Mouse (Mus musculus): Measurements from ENCODE around the gene Gm20696.

Gm20696 gene

DNA sequence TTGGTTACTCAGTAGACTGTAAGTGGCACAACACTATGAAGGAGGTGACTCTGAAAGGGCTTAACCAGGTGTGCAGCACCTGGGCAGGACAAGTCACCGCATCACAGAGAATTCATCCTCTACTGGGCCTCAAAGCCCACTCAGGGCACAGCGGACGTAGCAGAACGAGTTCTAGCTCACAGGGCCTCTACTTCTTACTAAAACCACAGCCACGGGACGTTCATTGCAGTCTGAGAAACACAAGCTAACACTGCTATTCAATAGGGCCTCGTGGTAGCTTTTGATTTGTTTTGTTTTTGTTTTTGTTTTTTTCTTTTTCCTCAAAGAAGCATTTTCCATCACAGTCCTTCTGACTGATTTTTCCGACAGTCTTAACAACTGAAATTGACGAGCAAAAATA, 233.6 kb downstream of the Gm20696 start:
- no peak for DNase-seq

DNA sequence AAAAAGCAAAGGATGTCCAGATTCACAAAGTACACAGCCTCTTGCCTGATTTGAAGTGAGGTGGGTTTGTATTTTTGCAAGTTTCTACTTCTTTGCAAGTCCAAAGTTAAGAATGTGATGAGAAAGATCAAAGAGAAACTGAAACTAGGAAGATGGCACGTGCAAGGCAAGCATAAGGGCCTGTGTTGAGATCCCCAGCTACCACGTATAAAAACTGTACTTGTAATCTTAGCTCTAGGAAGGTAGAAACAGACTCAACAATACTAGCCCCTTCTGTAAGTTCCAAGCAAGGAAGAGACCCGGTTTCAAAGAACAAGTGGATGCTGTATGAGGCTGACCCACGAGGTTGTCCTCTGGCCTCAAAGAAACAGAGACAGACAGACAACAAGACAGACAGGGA, 234.7 kb downstream of the Gm20696 start:
- DNase-seq: no peak

DNA sequence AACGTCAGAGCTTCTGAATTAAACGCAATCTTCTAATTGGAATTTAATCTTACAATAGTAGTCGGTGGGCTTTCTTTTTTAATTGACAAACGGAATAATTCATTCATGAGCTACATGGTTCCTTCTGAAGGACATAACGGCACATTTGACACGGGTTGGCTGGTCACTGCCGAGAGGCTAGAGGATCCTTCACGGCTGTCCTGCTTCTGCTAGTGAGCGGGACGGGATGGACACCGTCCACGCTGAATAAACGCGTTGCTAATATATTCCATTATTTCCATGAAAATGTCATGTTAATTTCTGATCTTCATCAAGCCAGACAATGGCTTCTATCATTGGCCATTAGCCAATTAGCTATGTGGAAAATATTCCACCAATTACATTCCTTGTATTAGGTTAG, 236.0 kb downstream of the Gm20696 start:
- no peak for DNase-seq

DNA sequence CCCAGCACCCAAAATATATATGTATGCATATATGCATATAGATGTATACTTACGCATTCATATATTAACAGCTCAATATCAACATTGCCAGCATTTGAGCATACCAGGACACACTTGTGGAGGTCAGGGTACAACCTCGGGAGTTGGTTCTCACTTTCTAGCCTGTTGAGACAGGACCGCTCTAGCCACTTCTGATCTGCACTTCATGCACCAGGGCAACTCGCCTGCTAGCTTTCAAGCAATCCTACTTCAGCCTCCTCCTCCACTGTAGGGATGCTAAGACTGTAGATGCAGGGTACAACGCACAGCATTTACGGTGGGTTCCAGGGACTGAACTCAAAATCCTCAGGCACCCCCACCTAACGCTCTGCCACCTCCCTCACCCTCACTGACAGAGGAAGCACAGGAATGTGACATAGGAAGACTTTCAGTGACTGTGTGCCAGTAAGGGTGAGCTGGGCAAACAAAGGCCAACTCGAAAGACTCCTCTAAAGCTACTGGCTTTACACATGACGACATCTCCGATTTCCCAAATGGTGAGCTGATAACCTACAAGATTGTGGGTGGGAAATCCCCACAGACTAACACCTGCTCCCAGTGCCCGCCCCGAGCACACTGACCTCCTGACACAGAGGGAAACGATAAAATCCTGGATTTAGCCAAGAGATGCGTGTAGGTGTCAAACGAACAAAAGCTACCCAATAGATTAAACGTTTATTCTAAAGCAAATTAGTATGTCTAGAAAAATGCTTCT, 237.0 kb downstream of the Gm20696 start:
- no peak for DNase-seq

DNA sequence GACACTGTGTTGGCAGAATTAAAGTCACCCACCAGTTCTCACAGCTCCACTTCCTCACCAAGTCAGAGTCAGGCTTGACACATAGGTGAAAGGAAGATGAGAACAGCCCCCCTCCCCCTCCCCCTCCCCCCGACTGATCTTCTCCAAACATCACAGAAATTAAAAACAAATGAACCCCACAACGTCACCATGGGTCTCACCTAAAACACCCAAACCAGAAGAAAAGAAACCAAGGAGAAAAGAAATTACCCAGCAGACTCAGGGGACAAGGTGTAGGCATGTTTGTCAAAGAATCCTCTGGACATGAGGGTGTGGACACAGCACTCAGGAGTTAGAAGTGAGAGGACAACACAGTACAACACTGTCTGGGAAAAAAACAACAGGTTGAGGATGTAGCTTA, 237.6 kb downstream of the Gm20696 start:
- no peak for DNase-seq

DNA sequence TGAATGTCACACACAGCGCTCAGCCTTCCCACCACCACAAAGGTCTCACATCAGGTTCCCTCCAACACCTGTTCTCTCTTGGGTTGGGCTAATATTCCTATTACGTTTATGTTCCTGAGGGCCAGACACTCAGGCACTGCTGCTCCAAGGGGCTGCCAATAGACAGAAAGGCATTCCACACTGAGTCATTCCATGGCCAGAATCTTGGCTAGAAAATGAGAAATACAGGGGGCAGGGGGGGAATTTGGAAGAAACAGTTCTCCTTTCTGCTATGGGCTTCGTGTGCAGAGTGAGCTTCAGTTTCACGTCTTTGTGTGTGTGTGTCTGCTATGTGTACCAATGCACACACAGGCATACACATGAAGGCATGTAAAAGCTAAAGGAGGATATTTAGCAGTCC, 239.3 kb downstream of the Gm20696 start:
- DNase-seq: no peak

DNA sequence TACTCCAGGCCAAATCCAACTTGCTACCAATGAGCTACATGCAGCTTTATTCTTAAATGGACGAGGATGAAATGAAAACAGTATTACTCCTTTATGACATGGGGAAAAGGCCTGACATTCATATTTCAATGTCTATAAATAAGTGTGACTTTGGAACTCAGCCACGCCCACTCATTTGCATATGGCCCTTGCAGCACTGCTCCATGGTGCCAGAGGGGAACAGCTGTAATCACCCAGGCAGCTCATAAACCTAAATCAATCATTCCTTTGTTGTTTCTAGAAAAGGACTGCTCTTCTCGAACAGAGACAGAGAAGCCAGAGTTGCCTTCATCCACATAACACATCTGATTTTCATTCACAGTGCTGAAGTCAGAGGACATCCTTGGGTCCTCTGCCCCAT, 241.6 kb downstream of the Gm20696 start:
- peak; percentile 53 for DNase-seq

DNA sequence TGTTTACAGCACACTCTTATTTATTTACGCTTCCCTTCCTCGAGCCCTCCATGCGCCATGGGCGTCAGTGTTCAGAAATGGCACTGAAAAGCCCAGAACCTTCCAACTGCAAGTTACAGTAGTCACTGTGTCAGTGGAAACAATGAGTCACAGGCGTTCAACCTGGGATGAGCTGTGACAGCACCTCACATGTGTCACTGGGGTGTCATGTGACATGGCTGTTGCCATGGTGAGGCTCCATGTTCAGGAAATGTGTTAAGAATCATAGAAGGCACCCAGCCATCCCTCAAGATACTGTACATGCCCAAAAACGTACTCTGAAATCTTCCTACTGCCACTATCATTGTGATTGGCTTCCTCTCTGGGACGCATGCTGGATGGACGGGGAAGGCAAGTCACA, 245.9 kb downstream of the Gm20696 start:
- no peak for DNase-seq

DNA sequence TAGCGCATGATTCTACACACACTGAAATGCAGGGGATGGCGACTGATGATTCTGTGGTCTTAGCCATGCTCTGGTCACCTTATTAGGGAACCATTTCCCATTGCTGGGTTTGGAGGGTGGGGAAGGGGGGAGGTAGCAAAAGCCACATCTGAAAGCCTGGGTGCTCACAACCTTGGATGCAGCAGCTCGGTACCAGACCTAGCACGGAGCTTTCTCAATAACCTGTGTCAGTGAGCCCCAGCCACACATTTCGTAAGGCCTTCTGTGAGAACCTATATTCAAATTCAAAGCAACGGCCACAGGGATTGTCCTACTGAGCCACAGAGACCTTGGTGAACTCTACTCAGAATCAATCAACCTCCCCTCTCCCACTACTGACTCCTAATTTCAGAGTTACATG, 254.0 kb downstream of the Gm20696 start:
- no peak for DNase-seq

DNA sequence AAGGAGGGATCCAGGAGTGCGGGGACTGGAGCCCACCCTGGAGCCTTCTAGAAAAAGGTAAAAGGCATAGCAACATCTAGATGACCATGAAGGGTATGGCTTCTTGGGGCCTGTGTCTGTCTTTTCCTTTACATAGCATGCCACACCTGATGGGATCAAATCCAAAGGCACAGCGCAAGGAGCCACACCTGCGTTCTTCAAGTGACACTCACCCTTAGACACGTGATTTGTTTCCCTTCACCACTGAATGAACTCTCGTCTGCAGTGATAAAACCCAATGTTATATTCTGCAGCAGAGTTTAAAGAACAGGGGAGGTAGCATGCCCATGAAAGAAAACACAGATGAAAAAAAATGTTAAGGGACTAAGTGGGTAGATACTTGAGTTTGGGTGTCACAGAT, 257.0 kb downstream of the Gm20696 start:
- DNase-seq: no peak

DNA sequence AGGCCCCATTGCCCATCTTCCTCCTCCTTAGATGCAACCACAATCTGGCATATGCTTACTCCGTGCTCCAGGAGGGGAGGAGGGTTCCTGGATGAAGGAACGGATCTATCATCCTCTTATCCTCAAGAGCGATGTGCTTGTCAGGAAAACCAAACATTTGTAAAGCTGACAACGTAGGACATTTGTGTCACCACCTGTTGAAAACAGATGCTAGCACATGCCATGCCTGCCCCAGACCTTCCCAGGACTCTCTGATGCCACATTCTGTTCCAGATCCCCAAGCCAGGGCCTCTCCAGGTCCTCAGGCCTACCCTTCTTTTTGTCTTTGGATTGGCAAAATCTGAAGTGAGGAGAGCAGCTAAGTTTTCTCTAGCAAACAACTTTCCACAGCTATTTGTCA, 257.7 kb downstream of the Gm20696 start:
- no peak for DNase-seq

DNA sequence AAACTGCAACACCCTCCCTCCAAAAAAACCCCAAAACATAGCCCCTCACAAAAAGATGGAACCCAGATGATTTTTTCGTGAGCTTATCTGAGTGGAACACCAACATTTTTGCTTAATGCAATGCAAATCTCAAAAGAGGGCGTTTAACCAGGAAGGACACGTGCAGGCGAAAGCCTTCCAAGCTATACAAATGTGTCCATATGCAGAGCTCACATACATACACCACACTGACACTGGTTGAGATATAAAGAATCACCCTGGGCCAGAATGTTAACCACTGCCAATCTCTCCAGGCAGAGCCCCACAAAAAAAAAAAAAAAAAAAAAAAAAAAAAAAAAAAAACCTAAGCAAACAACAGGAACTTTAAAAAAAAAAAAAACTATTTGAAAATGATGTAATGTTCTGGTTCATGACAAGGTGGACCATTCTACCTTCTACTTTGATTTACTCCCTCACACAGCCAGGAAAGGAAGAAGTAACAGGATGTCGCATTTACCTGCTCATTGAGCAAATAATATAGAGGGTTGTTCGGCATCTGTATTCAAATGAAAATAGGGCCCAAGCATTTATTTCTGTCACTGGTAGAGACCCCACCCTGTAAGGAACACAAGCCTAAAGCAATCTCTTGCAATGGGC, 262.7 kb downstream of the Gm20696 start:
- DNase-seq: no peak

DNA sequence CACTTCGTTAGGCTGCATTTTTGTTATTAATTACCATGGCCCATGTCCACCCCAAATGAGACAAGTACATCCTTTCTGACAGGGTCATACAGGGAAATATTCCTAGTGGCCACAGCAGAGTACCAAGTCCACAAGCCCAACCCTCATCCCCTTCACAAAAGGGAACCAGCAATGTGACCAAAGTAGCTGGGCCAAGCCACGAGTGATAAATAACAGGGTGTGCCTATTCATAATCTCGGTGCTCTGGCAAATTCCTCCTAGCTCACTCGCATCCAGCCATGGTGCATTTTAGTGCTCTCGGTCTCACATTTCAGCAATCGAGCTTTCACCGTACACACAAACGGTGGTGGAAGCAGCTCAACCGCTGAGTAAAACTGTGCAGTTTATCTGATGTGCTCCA, 263.7 kb downstream of the Gm20696 start:
- DNase-seq: no peak

DNA sequence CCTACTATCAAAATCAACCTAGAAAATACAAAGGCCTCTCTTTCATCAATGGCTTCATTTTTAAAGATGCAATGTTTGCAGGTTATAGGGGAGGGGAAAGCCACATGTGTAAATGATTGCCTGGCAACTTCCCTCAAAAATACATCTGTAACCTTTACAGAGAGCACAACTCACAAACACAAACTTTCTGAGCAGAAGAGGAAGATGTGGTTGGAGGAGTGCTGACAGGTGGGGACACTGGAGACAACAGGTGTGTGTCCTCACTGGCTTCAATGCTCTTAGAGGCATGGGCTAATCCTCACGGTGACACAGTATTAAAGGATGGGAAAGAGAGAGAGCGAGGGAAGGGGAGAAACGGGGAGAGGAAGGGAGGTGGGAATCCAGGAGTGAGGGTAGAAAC, 264.2 kb downstream of the Gm20696 start:
- DNase-seq: no peak

DNA sequence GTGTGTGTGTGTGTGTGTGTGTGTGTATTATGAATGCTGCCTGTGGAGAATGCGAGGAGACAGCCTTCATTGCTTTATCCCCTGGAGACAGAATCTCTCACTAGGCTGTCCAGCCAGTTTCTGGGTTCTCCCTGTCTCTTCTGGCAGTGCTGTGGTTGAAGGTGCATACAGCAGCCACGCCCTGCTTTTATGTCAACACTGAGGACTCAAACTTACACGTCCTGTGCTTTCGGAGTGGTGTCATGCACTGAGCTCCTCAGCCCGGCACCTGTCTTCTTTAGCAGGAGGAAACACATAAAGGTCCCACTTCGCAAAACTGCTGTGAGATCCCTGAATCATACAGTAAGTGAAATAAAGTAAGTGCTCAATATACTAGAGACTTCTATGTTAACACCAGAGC, 264.8 kb downstream of the Gm20696 start:
- no peak for DNase-seq

DNA sequence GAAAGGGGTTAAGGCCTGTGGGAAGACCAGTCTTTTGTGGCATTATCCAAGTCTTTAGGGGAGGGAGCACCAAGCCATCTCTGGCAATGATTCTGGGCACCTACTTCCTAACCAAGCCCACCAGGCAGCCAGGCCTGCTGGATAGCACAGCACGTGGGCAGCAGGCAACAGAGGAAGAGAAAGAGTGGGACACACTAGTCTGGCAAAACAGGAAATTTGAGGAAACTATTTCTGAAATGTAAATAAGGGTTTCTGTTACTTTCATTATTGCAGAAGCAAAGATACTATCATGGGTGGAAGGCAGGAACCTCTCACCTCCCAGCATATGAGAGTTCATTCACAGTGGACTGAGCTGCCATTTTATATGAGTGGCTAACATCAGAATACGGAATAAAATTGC, 265.4 kb downstream of the Gm20696 start:
- no peak for DNase-seq

DNA sequence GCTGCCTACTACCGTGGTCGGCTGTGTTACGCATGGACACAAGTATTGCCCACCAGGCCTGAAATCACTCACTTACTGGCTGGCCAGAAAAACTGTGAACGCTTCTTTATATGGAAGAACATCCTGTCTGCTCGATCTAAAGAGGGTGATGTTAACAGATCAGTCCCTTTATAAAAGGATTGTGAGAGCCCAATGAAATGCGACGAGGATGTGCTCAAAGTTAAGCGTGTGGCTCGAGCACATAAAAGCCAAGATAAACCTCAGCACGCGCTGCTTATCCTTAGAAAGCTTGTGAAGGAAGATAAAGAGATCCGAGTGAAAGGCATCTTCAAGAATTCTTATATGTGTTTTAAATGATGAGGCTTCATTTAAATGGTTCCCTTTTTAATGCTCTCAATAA, 270.9 kb downstream of the Gm20696 start:
- DNase-seq: no peak

DNA sequence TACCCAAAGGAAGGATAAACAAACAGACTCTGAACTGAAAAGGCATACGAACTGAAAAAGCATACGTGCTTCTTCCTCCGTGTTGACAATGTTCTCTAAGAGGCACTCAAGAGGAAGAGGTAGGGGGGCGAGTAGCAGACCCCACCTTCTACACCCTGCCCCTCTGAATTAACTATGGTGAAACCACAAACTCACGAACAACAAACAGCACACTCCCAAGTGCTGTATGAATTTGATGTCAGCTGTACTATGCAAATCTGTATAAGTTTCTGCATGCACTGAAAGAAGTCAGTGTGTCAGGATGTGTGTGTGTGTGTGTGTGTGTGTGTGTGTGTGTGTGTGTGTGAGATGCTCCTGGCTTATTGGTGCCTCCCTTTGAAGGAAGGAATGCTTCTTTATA, 271.8 kb downstream of the Gm20696 start:
- DNase-seq: no peak

DNA sequence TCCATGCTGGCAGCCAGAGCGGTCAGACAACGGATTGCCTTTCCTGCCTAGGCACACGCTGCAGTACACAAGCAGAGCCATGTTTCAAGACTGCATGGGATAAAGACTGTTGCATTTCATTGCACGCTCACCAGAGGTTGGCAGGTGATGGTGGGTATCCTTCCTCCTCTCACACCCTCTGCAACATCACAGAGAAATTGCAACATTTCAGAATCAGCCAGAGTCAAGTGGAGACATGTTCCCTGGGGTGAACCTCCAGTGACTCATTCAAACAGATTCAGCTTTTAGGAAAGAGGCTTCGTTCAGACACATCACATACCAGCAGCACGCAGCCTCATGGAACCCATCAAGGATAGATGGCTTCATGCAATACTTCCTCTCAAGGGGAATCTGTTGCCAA, 274.1 kb downstream of the Gm20696 start:
- DNase-seq: no peak

DNA sequence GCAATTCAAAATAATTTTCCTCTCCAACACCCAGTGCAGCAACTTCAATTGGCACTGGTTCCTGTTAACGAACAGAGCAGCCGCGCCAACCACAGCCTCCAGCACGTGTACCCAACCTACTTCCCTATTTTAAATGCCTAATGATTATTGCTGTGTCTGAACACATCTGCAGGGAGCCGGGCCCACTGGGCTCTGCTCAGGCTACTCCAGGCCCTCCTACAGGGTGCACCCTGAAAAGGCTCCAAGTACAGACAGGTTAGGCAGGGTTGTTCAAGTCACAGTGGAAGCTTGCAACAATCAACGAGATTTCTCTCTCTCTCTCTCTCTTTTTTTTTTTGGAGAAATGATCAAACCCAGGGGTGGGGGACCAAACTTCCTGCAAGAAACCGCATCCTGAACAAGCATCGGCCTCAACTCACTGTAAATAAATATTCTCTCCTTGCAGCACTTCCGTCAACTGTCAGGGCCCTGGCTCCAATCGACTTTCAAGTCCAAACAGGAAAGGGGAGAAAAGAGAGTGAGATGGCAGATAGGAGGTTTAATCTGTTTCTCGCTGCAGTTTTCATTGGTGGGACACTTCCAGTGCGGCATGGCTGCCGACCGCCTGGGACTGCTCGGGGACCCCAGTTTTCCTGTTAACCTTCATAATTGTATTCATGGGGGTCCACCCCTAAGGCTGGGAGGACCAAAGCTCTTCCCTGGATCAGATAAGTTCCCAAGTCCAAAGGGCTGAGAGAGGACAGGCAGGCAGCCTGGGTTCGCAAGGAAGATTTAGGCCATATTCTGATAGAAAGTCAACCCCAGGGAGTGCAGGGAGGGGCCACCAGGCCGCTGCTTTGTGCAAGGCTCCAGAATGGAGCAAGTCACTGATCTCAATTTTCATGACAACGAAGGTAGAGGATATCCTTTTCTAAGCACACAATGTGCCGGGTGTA, 277.6 kb downstream of the Gm20696 start:
- no peak for DNase-seq

DNA sequence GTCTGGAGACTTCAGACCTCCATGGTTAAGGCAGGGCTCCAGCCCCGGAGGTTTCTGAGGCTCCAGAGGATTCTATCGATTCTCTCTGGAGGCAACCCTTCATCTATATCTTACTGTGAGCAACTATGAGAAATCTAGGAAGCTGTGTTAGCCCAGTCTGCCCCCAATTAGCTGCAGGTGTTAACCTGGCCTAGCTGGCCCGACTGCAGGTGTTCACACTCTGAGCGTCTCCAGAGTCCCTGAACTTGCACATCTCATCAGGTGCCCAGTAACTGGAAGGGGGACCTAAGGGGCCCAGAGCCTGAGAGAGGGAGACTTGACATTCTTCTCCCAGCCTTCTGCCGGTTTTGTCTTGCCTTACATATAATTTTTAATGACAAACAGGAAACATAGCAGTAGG, 278.6 kb downstream of the Gm20696 start:
- no peak for DNase-seq

DNA sequence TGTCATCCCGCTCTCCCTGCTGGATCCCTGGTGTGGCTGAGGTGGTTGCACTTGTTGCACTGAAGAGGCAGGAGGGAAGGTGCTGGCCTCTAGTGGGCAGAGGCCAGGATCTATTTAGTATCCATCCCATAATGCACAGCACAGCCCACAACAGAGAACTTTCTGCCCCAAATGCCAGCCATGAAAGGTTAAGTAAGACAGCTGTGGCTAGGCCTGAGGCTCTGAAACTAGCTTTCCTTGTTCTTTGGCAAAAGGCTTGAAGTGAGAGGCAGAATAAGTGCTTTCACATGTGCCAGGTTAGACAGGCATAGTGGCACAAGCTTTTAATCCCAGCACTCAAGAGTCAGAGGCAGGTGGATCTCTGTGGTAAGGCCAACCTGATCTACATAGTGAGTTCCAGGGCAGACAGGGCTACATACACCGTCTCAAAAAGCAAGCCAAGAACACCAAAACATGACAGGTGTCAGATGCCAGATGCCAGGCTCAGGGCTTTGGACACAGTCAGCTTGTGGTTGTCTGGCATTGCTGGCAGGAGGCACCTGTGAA, 281.5 kb downstream of the Gm20696 start:
- DNase-seq: peak; percentile 43

DNA sequence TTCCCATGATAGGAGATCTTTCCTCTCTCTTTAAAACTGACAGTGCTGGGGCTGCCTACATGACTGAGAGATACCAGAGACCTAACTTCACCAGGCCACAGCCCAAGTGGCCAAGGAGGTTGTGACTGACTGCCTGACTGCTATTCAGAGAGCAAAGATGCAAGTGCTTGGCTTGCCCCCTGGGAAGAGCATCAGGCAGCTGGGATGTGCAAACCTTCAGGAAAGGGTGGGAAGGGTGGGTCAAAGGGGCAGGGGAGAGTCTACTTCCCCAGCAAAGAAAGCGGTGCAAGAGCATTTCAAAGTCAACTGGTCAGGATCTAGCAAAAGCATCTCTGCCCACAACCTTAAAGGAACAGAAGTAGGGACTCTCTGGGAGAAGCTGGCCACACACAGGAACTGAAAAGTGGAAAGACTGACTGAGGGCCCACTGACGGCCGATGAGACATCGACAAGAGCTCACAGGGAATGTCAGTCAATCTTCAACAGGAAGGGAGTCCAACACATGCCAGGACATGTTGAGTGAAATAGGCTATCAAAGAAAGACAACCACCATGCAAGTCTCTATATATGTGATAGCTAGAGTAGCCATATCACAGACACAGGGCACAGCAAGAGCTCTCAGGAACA, 282.6 kb downstream of the Gm20696 start:
- no peak for DNase-seq

Measured in kidney, postnatal 10 days (tissue).